Mouse (Mus musculus): Measurements from ENCODE around the gene Doc2g. TPM values are rescaled to one million over a fixed set of nuclear protein-coding genes. Genes with fewer than 3 reads are reported as not detected.

Doc2g gene
- polyA plus RNA-seq, 1 experiment from 2014 or later = 72.2 TPM

DNA sequence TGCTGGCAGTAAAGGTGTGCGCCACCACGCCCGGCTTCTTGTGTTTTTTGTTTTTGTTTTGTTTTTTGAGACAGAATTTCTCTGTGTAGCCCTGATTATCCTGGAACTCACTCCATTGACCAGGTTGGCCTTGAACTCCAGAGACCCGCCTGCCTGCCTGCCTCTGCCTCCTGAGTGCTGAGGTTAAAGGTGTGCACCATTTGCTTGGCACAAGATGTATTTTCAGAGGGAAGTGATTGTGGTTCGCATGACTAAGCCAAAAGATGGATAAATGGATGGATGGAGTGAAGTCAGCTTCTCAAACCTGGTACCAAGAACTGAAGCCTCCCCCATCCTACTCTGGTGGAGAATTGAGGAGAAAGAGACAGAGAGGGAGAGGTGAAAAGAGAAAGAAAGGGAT, 51.5 kb downstream of the Doc2g start:
- Histone ChIP-seq H3K4me1 (replicated peaks) (peaks cover 21% of the 10 kb centered on the region), H3K4me2 (no peak overlapping the region), H3K36me3 (no peaks in the 10 kb centered on the region), H3K27me3 (no peaks in the 10 kb centered on the region), H3K9ac (no peak overlapping the region), H3K27ac (no peak overlapping the region), H3K9me3 (replicated peaks) (no peaks in the 10 kb centered on the region), H3K4me3 (no peak overlapping the region)
- no peak for ATAC-seq (replicated peaks; ENCODE audit: insufficient number of reproducible peaks, insufficient read depth, low FRiP score, low read depth)
- WGBS = 85% methylated on average over 5 of the region's 5 CpGs

DNA sequence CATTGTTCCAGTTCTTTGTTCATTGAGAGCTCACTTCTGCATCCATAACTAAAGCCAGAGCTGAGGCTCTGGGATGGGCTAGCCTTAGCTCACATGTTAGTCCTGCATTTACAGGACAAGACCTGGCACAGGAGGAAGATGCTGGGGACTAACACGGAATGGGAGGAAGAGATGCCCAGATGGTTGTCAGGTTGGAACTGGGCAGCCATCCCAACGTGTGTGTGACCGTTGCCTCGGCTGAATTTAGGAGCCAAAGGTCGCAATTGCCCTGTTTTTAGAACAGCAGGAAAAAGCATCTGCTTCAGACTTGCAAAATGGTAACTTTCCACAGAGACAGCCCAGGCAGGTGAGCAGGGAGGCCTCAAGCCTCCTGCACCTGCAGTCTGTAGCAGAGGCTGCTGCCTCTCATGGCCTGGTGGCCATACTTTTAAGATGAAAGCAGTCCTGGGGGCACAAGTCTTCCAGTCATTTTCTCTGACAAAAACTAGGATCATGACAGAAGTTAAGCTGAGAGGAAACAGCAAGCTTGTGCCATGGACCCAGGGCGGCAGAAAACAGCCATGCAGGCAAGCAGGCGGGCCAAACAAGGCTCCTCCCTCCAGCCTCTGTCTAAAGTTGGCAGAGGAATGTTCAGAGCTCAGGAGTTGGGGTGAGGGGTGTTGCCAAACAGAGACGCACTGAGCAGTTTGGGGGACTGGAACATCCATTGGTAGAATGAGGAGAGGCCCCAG, 52.3 kb downstream of the Doc2g start:
- Histone ChIP-seq H3K4me3 (no peak overlapping the region), H3K9me3 (replicated peaks) (no peaks in the 10 kb centered on the region), H3K4me1 (replicated peaks) (peaks cover 21% of the 10 kb centered on the region), H3K9ac (no peak overlapping the region), H3K36me3 (no peaks in the 10 kb centered on the region), H3K27ac (no peak overlapping the region), H3K4me2 (no peak overlapping the region), H3K27me3 (no peaks in the 10 kb centered on the region)
- no peak for ATAC-seq (replicated peaks; ENCODE audit: insufficient number of reproducible peaks, insufficient read depth, low FRiP score, low read depth)
- WGBS = 69% methylated on average over 8 of the region's 8 CpGs

DNA sequence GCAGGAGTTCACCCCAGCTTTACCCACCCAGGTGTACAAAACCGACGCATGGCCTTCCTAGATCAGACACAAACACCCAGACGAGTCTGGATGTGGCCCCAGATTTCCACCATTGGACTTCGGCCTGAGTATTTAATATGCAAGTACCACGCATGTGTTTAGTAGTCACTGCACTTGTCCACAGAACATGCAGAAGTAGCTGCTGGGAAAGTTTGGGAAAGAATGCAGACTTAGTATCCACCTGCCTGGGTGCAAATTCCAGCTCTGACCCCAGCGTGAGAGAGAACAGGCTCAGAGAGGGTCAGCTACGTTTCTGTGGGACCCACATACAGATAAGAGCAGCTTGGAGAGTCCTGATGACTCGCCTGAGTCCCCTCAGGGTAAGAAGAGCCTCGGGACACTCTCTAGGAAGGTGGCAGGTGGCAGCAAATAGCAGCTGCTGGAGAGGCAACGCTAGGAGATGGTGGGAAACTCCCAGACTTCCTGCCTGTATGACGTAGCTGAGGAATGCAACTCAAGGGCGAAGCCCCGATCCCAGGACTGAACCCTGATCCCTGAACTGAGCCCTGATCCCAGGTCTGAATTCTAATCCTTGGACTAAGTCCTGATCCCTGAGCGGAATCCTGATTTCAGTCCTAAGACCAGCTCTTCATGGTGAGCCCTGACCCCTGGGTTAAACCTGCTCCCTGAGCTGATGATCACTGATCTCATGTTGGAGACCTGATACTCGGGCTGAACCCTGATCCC, 53.0 kb downstream of the Doc2g start:
- Histone ChIP-seq H3K9ac (no peak overlapping the region), H3K4me1 (replicated peaks) (peaks cover 21% of the 10 kb centered on the region), H3K27ac (0 out of 2 replicates have a peak overlapping the region, but pooled peaks have one; percentile 16), H3K4me3 (no peak overlapping the region), H3K27me3 (no peaks in the 10 kb centered on the region), H3K4me2 (no peak overlapping the region), H3K9me3 (replicated peaks) (no peaks in the 10 kb centered on the region), H3K36me3 (no peaks in the 10 kb centered on the region)
- WGBS = 44% methylated on average over 15 of the region's 15 CpGs
- ATAC-seq (replicated peaks; ENCODE audit: insufficient number of reproducible peaks, insufficient read depth, low FRiP score, low read depth) = no peak

Other genes starting within 250 kb of the Doc2g start
- 19.6 and 20.9 TPM in 2 replicates for gene Kmt5b, start 235.9 kb upstream of the Doc2g start, polyA plus RNA-seq (2015; fragmentation: Nextera tagmentation; extraction: Ambion mirVana)
- gene Chka, start 151.5 kb upstream of the Doc2g start, polyA plus RNA-seq (2015; fragmentation: Nextera tagmentation; extraction: Ambion mirVana) = 24.9 and 32.0 TPM in 2 replicates
- 24.9 and 39.6 TPM in 2 replicates for gene Tcirg1, start 96.2 kb upstream of the Doc2g start, polyA plus RNA-seq (2015; fragmentation: Nextera tagmentation; extraction: Ambion mirVana)
- gene Ndufs8, start 90.5 kb upstream of the Doc2g start, polyA plus RNA-seq (2015; fragmentation: Nextera tagmentation; extraction: Ambion mirVana) = 371 and 387 TPM in 2 replicates
- gene Aldh3b1, start 73.5 kb upstream of the Doc2g start, polyA plus RNA-seq (2015; fragmentation: Nextera tagmentation; extraction: Ambion mirVana) = 1.6 and 4.0 TPM in 2 replicates
- 15.0 and 21.8 TPM in 2 replicates for gene Unc93b1, start 68.1 kb upstream of the Doc2g start, polyA plus RNA-seq (2015; fragmentation: Nextera tagmentation; extraction: Ambion mirVana)
- not detected in 2 replicates for gene Aldh3b3, start 44.7 kb upstream of the Doc2g start, polyA plus RNA-seq (2015; fragmentation: Nextera tagmentation; extraction: Ambion mirVana)
- gene Aldh3b2, start 31.0 kb upstream of the Doc2g start, polyA plus RNA-seq (2015; fragmentation: Nextera tagmentation; extraction: Ambion mirVana) = 0.16 and 1.2 TPM in 2 replicates
- 11.3 and 12.9 TPM in 2 replicates for gene Acy3, start 16.7 kb upstream of the Doc2g start, polyA plus RNA-seq (2015; fragmentation: Nextera tagmentation; extraction: Ambion mirVana)
- not detected in 2 replicates for gene Tbx10, start 10.6 kb upstream of the Doc2g start, polyA plus RNA-seq (2015; fragmentation: Nextera tagmentation; extraction: Ambion mirVana)
- gene Nudt8, start 2.7 kb upstream of the Doc2g start, polyA plus RNA-seq (2015; fragmentation: Nextera tagmentation; extraction: Ambion mirVana) = 53.0 and 55.9 TPM in 2 replicates
- gene Gm49405, start 2.7 kb upstream of the Doc2g start, polyA plus RNA-seq (2015; fragmentation: Nextera tagmentation; extraction: Ambion mirVana) = 4.5 and 5.4 TPM in 2 replicates
- gene Ndufv1, start 9.5 kb downstream of the Doc2g start, polyA plus RNA-seq (2015; fragmentation: Nextera tagmentation; extraction: Ambion mirVana) = 513 and 534 TPM in 2 replicates
- gene Gstp1, start 34.7 kb downstream of the Doc2g start, polyA plus RNA-seq (2015; fragmentation: Nextera tagmentation; extraction: Ambion mirVana) = 387 and 406 TPM in 2 replicates
- 9.2 and 11.1 TPM in 2 replicates for gene Gstp2, start 42.7 kb downstream of the Doc2g start, polyA plus RNA-seq (2015; fragmentation: Nextera tagmentation; extraction: Ambion mirVana)
- gene Gstp3, start 56.3 kb downstream of the Doc2g start, polyA plus RNA-seq (2015; fragmentation: Nextera tagmentation; extraction: Ambion mirVana) = 0.30 and 0.93 TPM in 2 replicates
- not detected in 2 replicates for gene Cabp2, start 78.3 kb downstream of the Doc2g start, polyA plus RNA-seq (2015; fragmentation: Nextera tagmentation; extraction: Ambion mirVana)
- gene Cdk2ap2, start 93.9 kb downstream of the Doc2g start, polyA plus RNA-seq (2015; fragmentation: Nextera tagmentation; extraction: Ambion mirVana) = 63.6 and 81.7 TPM in 2 replicates
- gene Pitpnm1, start 96.7 kb downstream of the Doc2g start, polyA plus RNA-seq (2015; fragmentation: Nextera tagmentation; extraction: Ambion mirVana) = 17.2 and 26.5 TPM in 2 replicates
- gene Aip, start 122.5 kb downstream of the Doc2g start, polyA plus RNA-seq (2015; fragmentation: Nextera tagmentation; extraction: Ambion mirVana) = 78.1 and 92.5 TPM in 2 replicates
- 0.04 TPM in 1 of 2 replicates, not detected in the other for gene Gpr152, start 136.5 kb downstream of the Doc2g start, polyA plus RNA-seq (2015; fragmentation: Nextera tagmentation; extraction: Ambion mirVana)
- gene Cabp4, start 140.7 kb downstream of the Doc2g start, polyA plus RNA-seq (2015; fragmentation: Nextera tagmentation; extraction: Ambion mirVana) = not detected in 2 replicates
- 114 and 137 TPM in 2 replicates for gene Coro1b, start 145.3 kb downstream of the Doc2g start, polyA plus RNA-seq (2015; fragmentation: Nextera tagmentation; extraction: Ambion mirVana)
- 3.6 and 33.8 TPM in 2 replicates for gene Ptprcap, start 150.3 kb downstream of the Doc2g start, polyA plus RNA-seq (2015; fragmentation: Nextera tagmentation; extraction: Ambion mirVana)
- gene Rps6kb2, start 160.0 kb downstream of the Doc2g start, polyA plus RNA-seq (2015; fragmentation: Nextera tagmentation; extraction: Ambion mirVana) = 42.2 and 46.1 TPM in 2 replicates
- gene Carns1, start 172.2 kb downstream of the Doc2g start, polyA plus RNA-seq (2015; fragmentation: Nextera tagmentation; extraction: Ambion mirVana) = 12.3 TPM in 2 replicates
- gene Tbc1d10c, start 188.0 kb downstream of the Doc2g start, polyA plus RNA-seq (2015; fragmentation: Nextera tagmentation; extraction: Ambion mirVana) = 3.0 and 14.9 TPM in 2 replicates
- gene Ppp1ca, start 188.8 kb downstream of the Doc2g start, polyA plus RNA-seq (2015; fragmentation: Nextera tagmentation; extraction: Ambion mirVana) = 666 and 734 TPM in 2 replicates
- 17.3 and 24.1 TPM in 2 replicates for gene Rad9a, start 198.3 kb downstream of the Doc2g start, polyA plus RNA-seq (2015; fragmentation: Nextera tagmentation; extraction: Ambion mirVana)
- gene Clcf1, start 210.9 kb downstream of the Doc2g start, polyA plus RNA-seq (2015; fragmentation: Nextera tagmentation; extraction: Ambion mirVana) = 0.96 and 1.9 TPM in 2 replicates
- gene AC109138.7, start 211.0 kb downstream of the Doc2g start, polyA plus RNA-seq (2015; fragmentation: Nextera tagmentation; extraction: Ambion mirVana) = not detected in 2 replicates
- gene Pold4, start 228.6 kb downstream of the Doc2g start, polyA plus RNA-seq (2015; fragmentation: Nextera tagmentation; extraction: Ambion mirVana) = 17.1 and 24.1 TPM in 2 replicates